Mouse (Mus musculus) kidney, embryonic 16.5 days (tissue): ENCODE data around the gene 4933427I04Rik. TPM values are rescaled to one million over a fixed set of nuclear protein-coding genes. Genes with fewer than 3 reads are reported as not detected.

Experiments used
- ATAC-seq: fragments of 200-750 bp; cut with Nextera tagmentation; 2 replicates; pipeline ENCODE4 v1.8.0; 2017; ENCODE audit warnings: moderate TSS enrichment; ENCODE audit not compliant: low FRiP score, low TSS enrichment
- H3K27ac ChIP-seq: fragments of 300-500 bp; sonication (generic); 2 replicates; pipeline ENCODE4 v1.5.1; 2014; ENCODE audit warnings: low read length
- H3K27me3 ChIP-seq: fragments of 300-500 bp; sonication (generic); 2 replicates; pipeline ENCODE4 v1.6.1; 2014; ENCODE audit warnings: low read length, control low read depth, mixed read lengths; ENCODE audit not compliant: insufficient read depth
- H3K36me3 ChIP-seq: fragments of 300-500 bp; sonication (generic); 2 replicates; pipeline ENCODE4 v1.6.1; 2014; ENCODE audit warnings: low read length, control low read depth, mixed read lengths; ENCODE audit not compliant: insufficient read depth
- H3K4me1 ChIP-seq: fragments of 300-500 bp; sonication (generic); 2 replicates; pipeline ENCODE4 v1.6.1; 2014; ENCODE audit warnings: low read length, control low read depth, mixed read lengths; ENCODE audit not compliant: insufficient read depth
- H3K4me2 ChIP-seq: fragments of 300-500 bp; sonication (generic); replicated peaks from 2 replicates; pipeline ENCODE4 v1.6.1; 2014; ENCODE audit warnings: low read depth, low read length
- H3K4me3 ChIP-seq: fragments of 300-500 bp; sonication (generic); 2 replicates; pipeline ENCODE4 v1.5.1; 2014; ENCODE audit warnings: mild to moderate bottlenecking, low read length
- H3K9ac ChIP-seq: fragments of 300-500 bp; sonication (generic); replicated peaks from 2 replicates; pipeline ENCODE4 v1.6.1; 2014; ENCODE audit warnings: low read length
- H3K9me3 ChIP-seq: fragments of 300-500 bp; sonication (generic); 2 replicates; pipeline ENCODE4 v1.6.1; 2016; ENCODE audit warnings: low read length, control low read depth
- whole genome bisulfite sequencing: fragments of 180-500 bp; shearing (Covaris S2); extraction: QIAGEN DNeasy Blood & Tissue Kit; methylation state at CpG from one replicate; pipeline ENCODE4 v1.1.7; 2014; 5-methylcytosine and 5-hydroxymethylcytosine counted together
- polyA plus RNA-seq: library from polyadenylated mRNA; unstranded; fragments of >200 nt; fragmentation: Nextera tagmentation; extraction: Ambion mirVana; gene quantifications from 2 replicates; pipeline ENCODE4 v1.2.1, GENCODE M21; 2015

Gene 4933427I04Rik
- 0.09 TPM in 1 of 2 replicates, not detected in the other for polyA plus RNA-seq

- 80% methylated on average over 3 of the region's 3 CpGs for WGBS
- H3K4me1 ChIP-seq = no peaks in the 10 kb centered on the region
- no peaks in the 10 kb centered on the region for H3K9me3 ChIP-seq
- no peaks in the 10 kb centered on the region for H3K27me3 ChIP-seq
- no peak for ATAC-seq
- H3K27ac ChIP-seq = no peak within 1 kb of the TSS
- H3K36me3 ChIP-seq = no peaks in the 10 kb centered on the region
- no peak within 1 kb of the TSS for H3K4me3 ChIP-seq
- no peak within 1 kb of the TSS for H3K9ac ChIP-seq
- H3K4me2 ChIP-seq = no peak within 1 kb of the TSS
Observed at GRCm38 (mm10) chr4:123859379-123859778, at the start of gene 4933427I04Rik. Gene 4933427I04Rik, plus strand, starts transcription at chr4:123859679.

GRCm38 (mm10) chr4:123810475-123811295 is 48.8 kb upstream of the 4933427I04Rik start:
- no peak overlapping the region for H3K4me2 ChIP-seq
- ATAC-seq = no peak
- WGBS = 85% methylated on average over 12 of the region's 12 CpGs

GRCm38 (mm10) chr4:123812525-123812924 is 47.0 kb upstream of the 4933427I04Rik start:
- WGBS = 79% methylated on average over 3 of the region's 3 CpGs
- H3K4me2 ChIP-seq = no peak overlapping the region
- no peaks in the 10 kb centered on the region for H3K9me3 ChIP-seq
- H3K36me3 ChIP-seq = no peaks in the 10 kb centered on the region
- H3K4me1 ChIP-seq = peaks cover 4% of the 10 kb centered on the region; the same call in 1 of the 2 replicates
- H3K27ac ChIP-seq = no peak overlapping the region
- H3K4me3 ChIP-seq = no peak overlapping the region
- no peak overlapping the region for H3K9ac ChIP-seq
- no peak for ATAC-seq
- no peaks in the 10 kb centered on the region for H3K27me3 ChIP-seq

More at GRCm38 (mm10) chr4:123810475-123811295, 48.8 kb upstream of the 4933427I04Rik start:
- peaks cover 4% of the 10 kb centered on the region; the same call in 1 of the 2 replicates for H3K4me1 ChIP-seq
- H3K36me3 ChIP-seq = no peaks in the 10 kb centered on the region
- H3K27me3 ChIP-seq = no peaks in the 10 kb centered on the region
- no peaks in the 10 kb centered on the region for H3K9me3 ChIP-seq
- H3K27ac ChIP-seq = no peak overlapping the region
- no peak overlapping the region for H3K9ac ChIP-seq
- H3K4me3 ChIP-seq = no peak overlapping the region

DNA sequence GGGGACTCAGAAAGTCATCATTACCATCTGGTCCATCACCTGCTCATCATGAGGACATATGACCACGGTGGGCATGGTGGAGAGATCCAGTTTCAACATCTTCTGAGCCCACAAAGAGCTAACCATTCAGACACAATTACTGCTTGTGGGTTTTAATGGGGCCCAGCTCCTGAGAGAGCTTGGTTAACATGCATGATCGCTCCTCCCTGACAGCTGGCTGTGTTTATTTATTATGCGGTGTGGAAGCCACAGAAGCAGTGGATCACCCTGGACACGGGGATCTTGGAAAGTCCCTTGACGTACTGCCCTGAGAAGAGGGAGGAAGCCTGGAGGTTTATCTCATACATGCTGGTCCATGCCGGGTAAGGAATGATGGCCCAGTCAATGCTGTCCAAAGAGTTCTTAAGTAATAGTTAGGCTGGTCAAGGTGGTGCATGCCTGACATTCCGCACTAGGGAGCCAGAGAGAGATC is 45.4 kb upstream of the 4933427I04Rik start:
- Histone ChIP-seq H3K27ac (peak overlapping the region; percentile 34), H3K27me3 (no peaks in the 10 kb centered on the region), H3K36me3 (no peaks in the 10 kb centered on the region), H3K4me2 (no peak overlapping the region), H3K9ac (no peak overlapping the region), H3K4me1 (peaks cover 4% of the 10 kb centered on the region; the same call in 1 of the 2 replicates), H3K9me3 (no peaks in the 10 kb centered on the region), H3K4me3 (no peak overlapping the region)
- 30% methylated on average over 7 of the region's 7 CpGs for WGBS
- ATAC-seq = peak; percentile 90

GRCm38 (mm10) chr4:123819093-123819610 is 40.3 kb upstream of the 4933427I04Rik start:
- Histone ChIP-seq H3K27me3 (no peaks in the 10 kb centered on the region), H3K9ac (no peak overlapping the region), H3K36me3 (no peaks in the 10 kb centered on the region), H3K27ac (no peak overlapping the region), H3K4me1 (no peaks in the 10 kb centered on the region), H3K4me2 (no peak overlapping the region), H3K9me3 (no peaks in the 10 kb centered on the region), H3K4me3 (no peak overlapping the region)
- ATAC-seq = no peak
- WGBS = 56% methylated on average over 4 of the region's 4 CpGs

DNA sequence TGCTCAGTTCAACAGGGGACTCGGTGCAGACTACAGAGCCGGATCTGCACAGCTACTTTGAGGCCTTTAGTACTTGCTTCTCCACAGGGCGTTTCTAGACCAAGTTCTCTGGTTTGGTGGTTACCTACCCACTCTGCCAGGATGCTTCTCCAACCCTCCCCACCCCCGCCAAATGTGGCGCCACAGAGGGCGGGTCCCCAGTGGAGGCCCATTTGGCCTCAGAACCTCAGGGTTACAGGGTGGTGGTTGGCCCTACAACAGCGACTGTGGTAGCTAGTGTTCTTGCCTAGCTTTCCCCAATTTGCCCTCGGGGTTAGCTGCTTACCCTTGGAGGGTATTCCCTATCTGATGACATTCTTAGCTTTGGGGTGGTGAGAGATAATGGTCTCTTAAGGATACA is 17.4 kb upstream of the 4933427I04Rik start:
- ATAC-seq = no peak
- Histone ChIP-seq H3K9me3 (peaks cover 5% of the 10 kb centered on the region; the same call in 1 of the 2 replicates), H3K4me2 (no peak overlapping the region), H3K27ac (no peak overlapping the region), H3K27me3 (no peaks in the 10 kb centered on the region), H3K9ac (no peak overlapping the region), H3K36me3 (no peaks in the 10 kb centered on the region), H3K4me3 (no peak overlapping the region), H3K4me1 (no peaks in the 10 kb centered on the region)
- 89% methylated on average over 8 of the region's 8 CpGs for WGBS

GRCm38 (mm10) chr4:123856888-123857287 is 2.6 kb upstream of the 4933427I04Rik start:
- Histone ChIP-seq H3K4me2 (no peak overlapping the region), H3K36me3 (no peaks in the 10 kb centered on the region), H3K4me3 (no peak overlapping the region), H3K27me3 (no peaks in the 10 kb centered on the region), H3K9me3 (no peaks in the 10 kb centered on the region), H3K9ac (no peak overlapping the region), H3K4me1 (no peaks in the 10 kb centered on the region), H3K27ac (no peak overlapping the region)
- 71% methylated on average over 4 of the region's 4 CpGs for WGBS
- no peak for ATAC-seq

DNA sequence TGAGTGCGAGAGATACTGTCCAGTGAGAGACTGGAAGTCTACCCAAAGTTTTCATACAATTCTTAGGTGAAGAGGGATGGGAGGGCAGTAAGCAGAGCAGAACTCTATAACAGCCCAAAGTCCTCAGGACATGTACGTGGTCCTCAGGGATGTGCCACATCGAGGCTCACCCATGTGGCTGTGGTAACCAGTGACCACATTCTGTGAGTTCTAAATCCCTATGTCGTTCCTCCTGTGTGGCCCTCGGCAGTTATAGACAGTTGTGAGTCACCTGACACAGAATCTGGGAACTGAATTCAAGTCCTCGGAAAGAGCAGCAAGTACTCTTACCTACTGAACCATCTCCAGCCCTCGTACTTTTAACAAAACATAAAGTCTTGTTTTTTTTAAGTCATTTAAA is 1.4 kb upstream of the 4933427I04Rik start:
- no peaks in the 10 kb centered on the region for H3K27me3 ChIP-seq
- no peak for ATAC-seq

DNA sequence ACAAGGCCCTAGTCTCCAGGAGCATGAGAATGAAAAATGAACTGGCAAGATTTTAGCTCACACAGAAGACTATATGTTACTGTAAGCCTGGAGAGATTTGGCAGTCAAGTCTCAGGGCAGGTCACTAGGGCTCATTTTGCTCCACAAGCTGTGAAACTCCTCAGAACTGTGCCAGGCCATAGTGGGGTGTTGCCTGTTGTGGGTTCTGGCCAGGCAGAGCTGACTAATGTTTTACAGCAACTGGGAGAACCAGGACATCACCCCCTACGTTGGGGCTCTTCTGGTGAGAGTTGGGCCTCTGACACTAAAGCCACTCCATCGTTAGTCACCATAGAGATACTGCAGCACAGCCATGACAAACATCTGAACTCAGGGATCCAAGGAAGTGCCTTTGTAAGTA is 324 bp downstream of the 4933427I04Rik start:
- Histone ChIP-seq H3K9ac (no peak overlapping the region), H3K9me3 (no peaks in the 10 kb centered on the region), H3K27ac (no peak overlapping the region), H3K36me3 (no peaks in the 10 kb centered on the region), H3K4me3 (no peak overlapping the region), H3K4me2 (no peak overlapping the region), H3K4me1 (no peaks in the 10 kb centered on the region), H3K27me3 (no peaks in the 10 kb centered on the region)
- 56% methylated on average over 2 of the region's 2 CpGs for WGBS
- ATAC-seq = no peak

More for the DNA sequence above, 1.4 kb upstream of the 4933427I04Rik start:
- 85% methylated on average over 7 of the region's 7 CpGs for WGBS
- Histone ChIP-seq H3K4me3 (no peak overlapping the region), H3K4me1 (no peaks in the 10 kb centered on the region), H3K36me3 (no peaks in the 10 kb centered on the region), H3K4me2 (no peak overlapping the region), H3K9me3 (no peaks in the 10 kb centered on the region), H3K9ac (no peak overlapping the region), H3K27ac (no peak overlapping the region)

DNA sequence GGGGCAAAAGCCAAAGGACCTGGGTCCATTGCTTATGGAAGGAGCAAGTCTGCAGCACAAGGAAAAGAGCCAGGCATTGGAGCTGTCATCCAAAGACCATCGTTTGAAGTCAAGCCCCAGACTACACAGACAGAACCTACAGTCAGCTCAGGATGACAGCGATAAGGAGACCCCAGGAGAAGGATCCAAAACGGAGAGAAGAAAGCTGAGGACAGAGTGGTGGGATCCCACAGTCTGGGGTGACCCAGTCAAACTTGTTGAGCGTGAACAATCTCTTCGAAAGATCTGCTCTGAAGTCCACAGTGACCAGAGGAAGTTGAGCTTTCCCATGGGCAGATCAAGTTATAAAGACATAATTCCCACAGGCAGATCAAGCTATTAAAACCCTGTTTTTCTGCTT is 1.1 kb downstream of the 4933427I04Rik start:
- Histone ChIP-seq H3K36me3 (no peaks in the 10 kb centered on the region), H3K27ac (no peak overlapping the region), H3K9ac (no peak overlapping the region), H3K4me2 (no peak overlapping the region), H3K27me3 (no peaks in the 10 kb centered on the region), H3K9me3 (no peaks in the 10 kb centered on the region), H3K4me1 (no peaks in the 10 kb centered on the region), H3K4me3 (no peak overlapping the region)
- ATAC-seq = no peak
- WGBS = 84% methylated on average over 5 of the region's 5 CpGs
